Mouse (Mus musculus) heart, adult 2 months (tissue): Measurements from ENCODE around the gene Hsd3b7. TPM values are rescaled to one million over a fixed set of nuclear protein-coding genes. Genes with fewer than 3 reads are reported as not detected.

Source experiments
- DNase-seq, 2 experiments: peaks; one replicate each; pipeline ENCODE4 v3.0.0; 2021
- H3K27ac ChIP-seq: fragments of 200-600 bp; 2 replicates; pipeline ENCODE4 v1.8.1; 2022
- H3K27me3 ChIP-seq: fragments of 200-500 bp; 2 replicates; pipeline ENCODE4 v1.6.1; 2012; ENCODE audit warnings: mild to moderate bottlenecking, low read length, inconsistent platforms, mixed read lengths; ENCODE audit not compliant: control insufficient read depth, insufficient read depth
- H3K36me3 ChIP-seq: fragments of 200-500 bp; 2 replicates; pipeline ENCODE4 v1.6.1; 2012; ENCODE audit warnings: low read length, inconsistent platforms; ENCODE audit not compliant: control insufficient read depth, insufficient read depth
- H3K4me1 ChIP-seq: fragments of 200-500 bp; 2 replicates; pipeline ENCODE4 v1.6.1; 2011; ENCODE audit warnings: low read length; ENCODE audit not compliant: control insufficient read depth, insufficient read depth
- H3K4me3 ChIP-seq: fragments of 200-600 bp; 2 replicates; pipeline ENCODE4 v1.8.1; 2022
- H3K79me2 ChIP-seq: fragments of 200-500 bp; replicated peaks from 2 replicates; pipeline ENCODE4 v1.6.1; 2012; ENCODE audit warnings: mild to moderate bottlenecking, inconsistent platforms, low read length, moderate library complexity, mixed read lengths; ENCODE audit not compliant: control insufficient read depth, insufficient read depth
- H3K9ac ChIP-seq: fragments of 200-500 bp; 2 replicates; pipeline ENCODE4 v1.6.1; 2012; ENCODE audit warnings: low read depth, mild to moderate bottlenecking, control low read depth, inconsistent platforms, low read length, mixed read lengths
- CTCF ChIP-seq: fragments of 200-600 bp; IDR thresholded peaks from 2 replicates; pipeline ENCODE4 v1.8.1; 2022; ENCODE audit warnings: antibody characterized with exemption, mild to moderate bottlenecking, moderate library complexity
- EP300 ChIP-seq: fragments of 200-500 bp; IDR thresholded peaks from 2 replicates; pipeline ENCODE4 v1.6.1; 2011; ENCODE audit warnings: low read depth, low read length, control low read depth; ENCODE audit not compliant: insufficient read depth
- POLR2A ChIP-seq: fragments of 200-500 bp; IDR thresholded peaks from 2 replicates; pipeline ENCODE4 v1.6.1; 2011; ENCODE audit warnings: mild to moderate bottlenecking, low read depth, low read length, control low read depth; ENCODE audit not compliant: insufficient read depth
- WGBS: fragments of 180-500 bp; shearing (Covaris S2); methylation state at CpG from one replicate; pipeline ENCODE4 v1.1.7; 2018; 5-methylcytosine and 5-hydroxymethylcytosine counted together
- intact Hi-C: fragments of 180-260 bp; cut with DNase I; formaldehyde crosslinking; loops from one replicate; pipeline ENCODE4 v1.15.1; 2025
- polyA plus RNA-seq: library from polyadenylated mRNA; depleted of rRNA; stranded (reverse); fragments of >200 nt; gene quantifications from 2 replicates; pipeline ENCODE4 v1.2.3, GENCODE M21; 2012
- total RNA-seq, 2 experiments: library from RNA; stranded (reverse); gene quantifications; 2 replicates each; pipeline ENCODE4 v1.2.3; 2021

Hsd3b7 gene
- total and polyA plus RNA-seq, 3 experiments = 9.8 to 37.0 (median 12.9) TPM

DNA sequence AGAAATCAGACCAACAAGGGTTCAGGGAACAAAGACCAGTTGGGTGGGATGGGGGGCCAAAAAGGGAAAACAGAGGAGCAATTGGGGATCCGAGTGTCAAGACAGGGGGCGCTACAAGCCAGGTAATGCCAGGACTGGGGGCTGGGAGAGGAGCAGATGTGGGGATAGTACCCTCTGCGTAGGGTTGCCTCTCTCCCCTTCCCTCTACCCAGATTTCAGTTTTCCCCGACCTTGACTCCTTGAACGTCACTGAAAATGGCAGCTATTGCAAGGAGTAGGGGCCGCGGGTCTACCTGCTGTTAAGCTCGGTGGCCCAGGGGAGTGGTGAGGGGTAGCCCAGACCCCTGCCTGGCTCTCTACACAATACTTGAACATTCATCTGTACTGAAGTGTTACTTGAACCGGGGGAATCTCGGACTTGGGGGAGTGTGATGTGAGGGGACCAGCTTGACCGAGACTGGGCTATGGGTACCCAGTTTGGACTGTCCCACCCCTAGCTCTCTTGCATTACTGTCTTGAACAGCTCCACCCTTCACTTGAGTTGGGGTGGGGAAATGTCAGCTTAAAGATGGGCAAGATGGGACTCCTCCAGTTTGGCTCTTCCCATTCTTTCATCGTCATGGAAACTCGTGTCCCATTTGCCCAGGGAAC lies 31.9 kb upstream of the Hsd3b7 start:
- Histone ChIP-seq H3K4me1 (peaks cover 4% of the 10 kb centered on the region; the same call in 1 of the 2 replicates), H3K27me3 (no peaks in the 10 kb centered on the region), H3K4me3 (no peak overlapping the region), H3K79me2 (no peaks in the 10 kb centered on the region), H3K27ac (peak overlapping the region; percentile 38; the same call in 1 of the 2 replicates), H3K9ac (no peak overlapping the region), H3K36me3 (no peaks in the 10 kb centered on the region)
- TF ChIP-seq EP300 (no peak), CTCF (peak; percentile 23)
- no peak for DNase-seq
- 66% methylated on average over 13 of the region's 13 CpGs for WGBS
- intact Hi-C loops = loop anchor here (5.0 to 10.0 kb wide), 2 partner anchors 181 to 254 kb away; partner anchors contain the start of genes Ccdc189, Gm42715, Rnf40 and Srcap

GRCm38 (mm10) chr7:127768997-127769593 lies 31.3 kb upstream of the Hsd3b7 start:
- 3% methylated on average over 16 of the region's 16 CpGs for WGBS
- intact Hi-C loops = loop anchor here (5.0 to 10.0 kb wide), 2 partner anchors 182 to 254 kb away; partner anchors contain the start of genes Ccdc189, Gm42715, Rnf40 and Srcap
- Histone ChIP-seq H3K36me3 (no peaks in the 10 kb centered on the region), H3K4me1 (peaks cover 4% of the 10 kb centered on the region; the same call in 1 of the 2 replicates), H3K4me3 (peak overlapping the region; percentile 93), H3K79me2 (no peaks in the 10 kb centered on the region), H3K9ac (peak overlapping the region; percentile 53), H3K27me3 (no peaks in the 10 kb centered on the region), H3K27ac (peak overlapping the region; percentile 93)
- peak; percentile 94 to 95 for DNase-seq
- TF ChIP-seq POLR2A = peak; percentile 49
- TF ChIP-seq EP300 = peak; percentile 72
- TF ChIP-seq CTCF = no peak

DNA sequence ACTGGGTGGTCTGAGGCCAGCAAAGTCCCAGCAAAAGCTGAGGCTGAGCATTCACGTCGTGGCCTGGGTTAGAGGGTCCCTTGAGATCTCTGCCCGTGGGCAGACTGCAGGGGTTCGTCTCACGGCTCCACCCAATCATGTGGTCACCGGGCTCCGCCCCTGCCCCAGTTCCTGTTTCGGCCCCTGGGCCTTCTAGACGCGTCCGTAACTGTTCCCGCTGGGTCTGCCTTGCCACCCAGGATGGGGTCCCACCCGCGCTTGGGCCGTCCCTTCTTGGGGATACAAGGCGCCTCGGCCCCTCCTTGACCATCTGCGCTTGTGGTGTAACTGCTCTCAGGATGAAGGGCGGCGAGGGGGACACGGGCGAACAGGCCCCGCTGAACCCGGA lies 30.8 kb upstream of the Hsd3b7 start, which contains the start of gene Orai3:
TSS of gene Orai3 (plus strand) at position 165 of the 388 bp plus-strand sequence.
- H3K27me3 ChIP-seq = no peaks in the 10 kb centered on the region
- intact Hi-C loops = loop anchor here (5.0 to 10.0 kb wide), 2 partner anchors 182 to 255 kb away; partner anchors contain the start of genes Ccdc189, Gm42715, Rnf40 and Srcap
- H3K9ac ChIP-seq = peak within 1 kb of the TSS; percentile 99
- no peaks in the 10 kb centered on the region for H3K79me2 ChIP-seq
- DNase-seq = peak; percentile 93 to 94
- no peak for TF ChIP-seq EP300
- peak; percentile 98 for TF ChIP-seq POLR2A
- H3K4me3 ChIP-seq = peak within 1 kb of the TSS; percentile 93
- H3K27ac ChIP-seq = peak within 1 kb of the TSS; percentile 93
- H3K4me1 ChIP-seq = peaks cover 4% of the 10 kb centered on the region; the same call in 1 of the 2 replicates
- H3K36me3 ChIP-seq = no peaks in the 10 kb centered on the region
- WGBS = under 1% methylated on average over 24 of the region's 24 CpGs

DNA sequence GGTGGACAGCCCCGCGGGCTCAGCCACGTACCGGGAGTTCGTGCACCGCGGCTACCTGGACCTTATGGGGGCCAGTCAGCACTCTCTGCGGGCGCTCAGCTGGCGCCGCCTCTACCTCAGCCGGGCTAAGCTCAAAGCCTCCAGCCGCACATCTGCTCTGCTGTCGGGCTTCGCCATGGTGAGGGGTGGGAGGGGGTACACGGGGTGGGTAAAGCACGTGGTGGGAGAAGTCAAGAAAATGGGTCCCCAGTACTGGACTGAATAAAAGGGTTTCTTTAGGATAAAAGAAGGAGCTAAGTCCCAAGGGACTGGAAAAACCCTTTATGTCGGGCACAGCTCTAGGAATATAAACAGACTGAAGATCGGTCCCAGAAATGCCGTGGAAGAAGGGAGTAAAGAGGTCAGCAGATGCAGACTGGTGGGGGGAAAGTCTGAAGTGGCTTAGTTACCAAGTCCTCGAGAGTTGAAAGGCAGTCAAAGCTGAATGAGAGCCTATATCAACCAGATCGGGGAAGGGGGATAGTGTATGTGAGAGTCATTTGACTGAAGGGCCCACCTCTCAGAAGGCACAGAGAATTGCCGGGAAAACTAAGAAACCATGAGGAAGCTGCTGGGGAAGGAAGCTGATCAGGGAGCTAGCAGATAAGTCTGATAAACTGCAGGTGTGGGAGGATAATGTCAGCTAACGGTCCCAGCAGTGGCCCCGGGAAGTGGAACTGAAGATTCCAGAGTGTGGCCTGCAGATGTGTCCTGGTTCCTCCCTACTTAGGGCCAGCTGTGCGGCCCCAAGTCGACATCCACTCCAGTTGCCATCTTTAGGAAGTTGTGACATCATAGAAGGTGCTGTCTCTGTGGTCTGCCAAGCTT lies 30.1 kb upstream of the Hsd3b7 start:
- H3K9ac ChIP-seq = peak overlapping the region; percentile 99
- H3K4me1 ChIP-seq = peaks cover 4% of the 10 kb centered on the region; the same call in 1 of the 2 replicates
- DNase-seq = peak; percentile 28 to 40
- H3K27me3 ChIP-seq = no peaks in the 10 kb centered on the region
- H3K36me3 ChIP-seq = no peaks in the 10 kb centered on the region
- no peaks in the 10 kb centered on the region for H3K79me2 ChIP-seq
- 3% methylated on average over 27 of the region's 27 CpGs for WGBS
- intact Hi-C loops = no loop called here
- 0 out of 2 replicates have a peak, but pooled peaks have one; percentile 11 for TF ChIP-seq EP300
- no peak for TF ChIP-seq POLR2A
- TF ChIP-seq CTCF = no peak
- H3K4me3 ChIP-seq = peak overlapping the region; percentile 93
- peak overlapping the region; percentile 93 for H3K27ac ChIP-seq

GRCm38 (mm10) chr7:127771262-127771661 lies 29.1 kb upstream of the Hsd3b7 start:
- no peak overlapping the region for H3K27ac ChIP-seq
- 69% methylated on average over 5 of the region's 5 CpGs for WGBS
- no peak overlapping the region for H3K9ac ChIP-seq
- no peaks in the 10 kb centered on the region for H3K27me3 ChIP-seq
- H3K79me2 ChIP-seq = no peaks in the 10 kb centered on the region
- DNase-seq = no peak
- intact Hi-C loops = no loop called here
- H3K4me3 ChIP-seq = no peak overlapping the region
- peaks cover 4% of the 10 kb centered on the region; the same call in 1 of the 2 replicates for H3K4me1 ChIP-seq
- H3K36me3 ChIP-seq = no peaks in the 10 kb centered on the region
- TF ChIP-seq CTCF = no peak
- TF ChIP-seq POLR2A = no peak
- no peak for TF ChIP-seq EP300
